Mouse (Mus musculus): Measurements from ENCODE around the gene Dph3. TPM values are rescaled to one million over a fixed set of nuclear protein-coding genes. Genes with fewer than 3 reads are reported as not detected.

Gene Dph3
- polyA plus RNA-seq, 1 experiment from 2014 or later: 76.6 TPM

GRCm38 (mm10) chr14:32106911-32107310 lies 21.4 kb upstream of the Dph3 start:
- no peak for ATAC-seq (ENCODE audit: low read depth)
- H3K4me1 ChIP-seq (replicated peaks; ENCODE audit: control insufficient read depth, insufficient read depth, low read length): no peaks in the 10 kb centered on the region
- no peak overlapping the region for H3K4me2 ChIP-seq (ENCODE audit: low read depth, low read length)
- H3K27ac ChIP-seq (ENCODE audit: low read length): no peak overlapping the region
- no peak overlapping the region for H3K4me3 ChIP-seq (ENCODE audit: low read length)
- H3K27me3 ChIP-seq (ENCODE audit: control insufficient read depth, insufficient read depth, low read depth, low read length): no peaks in the 10 kb centered on the region
- H3K36me3 ChIP-seq (ENCODE audit: control insufficient read depth, insufficient read depth, low read length): no peaks in the 10 kb centered on the region
- WGBS: 89% methylated on average over 4 of the region's 4 CpGs
- H3K9me3 ChIP-seq (ENCODE audit: control insufficient read depth, low read length): no peaks in the 10 kb centered on the region
- H3K9ac ChIP-seq (ENCODE audit: low read length): no peak overlapping the region

DNA sequence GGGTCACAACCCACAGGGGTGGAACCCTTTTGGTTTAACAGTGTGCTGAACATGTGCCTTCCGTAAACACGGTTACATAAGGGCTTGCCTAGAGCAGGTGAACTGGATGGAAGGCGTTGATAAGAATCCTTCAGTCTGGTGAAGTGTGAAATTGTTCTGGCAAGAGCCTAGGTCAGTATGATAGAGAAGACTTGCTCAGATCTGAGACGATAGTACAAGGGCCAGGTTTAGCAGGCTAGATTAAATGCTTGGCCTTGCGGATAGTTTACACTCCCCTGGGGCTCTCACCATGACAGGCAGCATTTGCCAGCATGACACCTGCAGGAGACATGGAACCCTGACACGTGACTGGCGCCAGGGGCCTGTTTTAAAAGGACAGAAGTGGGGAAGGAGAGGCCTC lies 20.1 kb upstream of the Dph3 start:
- 34% methylated on average over 7 of the region's 7 CpGs for WGBS
- ATAC-seq (ENCODE audit: low read depth): peak; percentile 17; the same call in 1 of the 2 replicates

DNA sequence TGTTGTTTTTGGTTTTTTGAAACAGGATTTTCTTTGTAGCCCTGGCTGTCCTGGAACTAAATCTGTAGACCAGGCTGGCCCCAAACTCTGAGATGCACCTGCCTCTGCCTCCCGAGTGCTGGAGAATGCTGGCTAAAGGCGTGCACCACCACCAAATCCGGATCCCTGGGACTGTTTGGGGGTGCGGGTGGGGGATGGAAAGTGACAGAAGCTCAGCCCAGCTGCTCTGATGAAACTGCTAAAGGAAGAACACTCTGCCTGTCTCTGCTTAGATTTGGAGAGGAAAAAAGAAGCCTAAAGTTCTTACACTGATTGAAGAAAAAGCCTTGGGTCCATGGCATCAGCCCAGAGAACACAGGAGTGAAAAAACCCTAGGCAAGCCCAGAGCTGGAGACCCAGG lies 18.0 kb upstream of the Dph3 start:
- H3K27ac ChIP-seq (ENCODE audit: low read length): no peak overlapping the region
- no peaks in the 10 kb centered on the region for H3K4me1 ChIP-seq (replicated peaks; ENCODE audit: control insufficient read depth, insufficient read depth, low read length)
- ATAC-seq (ENCODE audit: low read depth): no peak
- H3K4me3 ChIP-seq (ENCODE audit: low read length): no peak overlapping the region
- 85% methylated on average over 4 of the region's 4 CpGs for WGBS
- peaks cover 12% of the 10 kb centered on the region for H3K36me3 ChIP-seq (ENCODE audit: control insufficient read depth, insufficient read depth, low read length)
- H3K9ac ChIP-seq (ENCODE audit: low read length): no peak overlapping the region
- no peak overlapping the region for H3K4me2 ChIP-seq (ENCODE audit: low read depth, low read length)
- no peaks in the 10 kb centered on the region for H3K9me3 ChIP-seq (ENCODE audit: control insufficient read depth, low read length)
- H3K27me3 ChIP-seq (ENCODE audit: control insufficient read depth, insufficient read depth, low read depth, low read length): no peaks in the 10 kb centered on the region

More for the DNA sequence above, 20.1 kb upstream of the Dph3 start:
- H3K27ac ChIP-seq (ENCODE audit: low read length): no peak overlapping the region
- no peaks in the 10 kb centered on the region for H3K36me3 ChIP-seq (ENCODE audit: control insufficient read depth, insufficient read depth, low read length)
- no peak overlapping the region for H3K4me2 ChIP-seq (ENCODE audit: low read depth, low read length)
- H3K4me1 ChIP-seq (replicated peaks; ENCODE audit: control insufficient read depth, insufficient read depth, low read length): no peaks in the 10 kb centered on the region
- no peaks in the 10 kb centered on the region for H3K9me3 ChIP-seq (ENCODE audit: control insufficient read depth, low read length)
- no peaks in the 10 kb centered on the region for H3K27me3 ChIP-seq (ENCODE audit: control insufficient read depth, insufficient read depth, low read depth, low read length)
- H3K9ac ChIP-seq (ENCODE audit: low read length): no peak overlapping the region
- no peak overlapping the region for H3K4me3 ChIP-seq (ENCODE audit: low read length)

DNA sequence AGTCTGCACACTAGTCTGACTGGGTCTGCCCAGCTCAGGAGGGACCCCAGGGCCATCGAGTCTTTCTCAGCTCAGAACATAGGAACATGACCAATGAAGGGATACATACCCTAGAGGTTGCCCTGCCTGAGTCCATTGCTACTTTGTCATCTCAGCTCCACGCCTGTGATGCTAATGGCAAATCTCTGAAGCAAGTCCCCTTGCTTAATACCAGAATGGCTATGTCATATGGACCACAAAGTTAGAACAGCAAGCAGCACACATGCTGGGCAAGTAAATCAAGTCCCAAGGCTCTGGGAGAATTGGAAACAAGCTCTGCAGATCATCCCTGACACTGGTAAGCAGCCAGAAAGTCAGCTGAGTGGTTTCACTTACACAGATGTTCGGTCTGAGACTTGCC lies 13.4 kb upstream of the Dph3 start:
- Histone ChIP-seq H3K9me3 (ENCODE audit: control insufficient read depth, low read length) (no peaks in the 10 kb centered on the region), H3K9ac (ENCODE audit: low read length) (no peak overlapping the region), H3K27me3 (ENCODE audit: control insufficient read depth, insufficient read depth, low read depth, low read length) (no peaks in the 10 kb centered on the region), H3K36me3 (ENCODE audit: control insufficient read depth, insufficient read depth, low read length) (peaks cover 20% of the 10 kb centered on the region), H3K4me2 (ENCODE audit: low read depth, low read length) (no peak overlapping the region), H3K4me1 (replicated peaks; ENCODE audit: control insufficient read depth, insufficient read depth, low read length) (no peaks in the 10 kb centered on the region), H3K4me3 (ENCODE audit: low read length) (no peak overlapping the region), H3K27ac (ENCODE audit: low read length) (no peak overlapping the region)
- ATAC-seq (ENCODE audit: low read depth): no peak
- 75% methylated on average over 3 of the region's 3 CpGs for WGBS

DNA sequence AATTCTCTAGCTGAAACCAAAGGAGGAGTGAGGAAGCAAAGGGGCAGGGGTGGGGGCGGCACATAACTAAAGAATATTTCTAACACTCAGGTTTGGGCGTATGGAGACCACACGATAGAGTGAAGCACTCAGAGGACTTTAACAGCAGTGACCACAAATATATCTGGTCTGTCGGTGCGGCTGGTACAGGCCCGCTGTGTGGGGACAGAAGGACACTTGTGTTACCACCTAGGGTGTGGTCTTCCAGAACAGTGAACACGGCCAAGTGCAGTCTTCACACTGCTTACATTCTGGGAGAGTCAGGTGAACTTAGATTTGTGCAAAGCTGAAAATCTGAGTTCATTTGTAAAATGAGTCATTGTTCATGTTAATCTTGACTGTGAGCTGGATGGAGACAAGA lies 12.2 kb upstream of the Dph3 start:
- no peaks in the 10 kb centered on the region for H3K27me3 ChIP-seq (ENCODE audit: control insufficient read depth, insufficient read depth, low read depth, low read length)
- H3K4me3 ChIP-seq (ENCODE audit: low read length): no peak overlapping the region
- peaks cover 20% of the 10 kb centered on the region for H3K36me3 ChIP-seq (ENCODE audit: control insufficient read depth, insufficient read depth, low read length)
- 91% methylated on average over 7 of the region's 7 CpGs for WGBS
- H3K9ac ChIP-seq (ENCODE audit: low read length): no peak overlapping the region
- H3K4me1 ChIP-seq (replicated peaks; ENCODE audit: control insufficient read depth, insufficient read depth, low read length): no peaks in the 10 kb centered on the region
- no peaks in the 10 kb centered on the region for H3K9me3 ChIP-seq (ENCODE audit: control insufficient read depth, low read length)
- H3K4me2 ChIP-seq (ENCODE audit: low read depth, low read length): no peak overlapping the region
- H3K27ac ChIP-seq (ENCODE audit: low read length): no peak overlapping the region
- no peak for ATAC-seq (ENCODE audit: low read depth)

- ATAC-seq (ENCODE audit: low read depth): no peak
- 89% methylated on average over 5 of the region's 5 CpGs for WGBS
- no peak overlapping the region for H3K4me3 ChIP-seq (ENCODE audit: low read length)
- peaks cover 20% of the 10 kb centered on the region for H3K36me3 ChIP-seq (ENCODE audit: control insufficient read depth, insufficient read depth, low read length)
- no peaks in the 10 kb centered on the region for H3K27me3 ChIP-seq (ENCODE audit: control insufficient read depth, insufficient read depth, low read depth, low read length)
- H3K4me1 ChIP-seq (replicated peaks; ENCODE audit: control insufficient read depth, insufficient read depth, low read length): no peaks in the 10 kb centered on the region
- no peak overlapping the region for H3K4me2 ChIP-seq (ENCODE audit: low read depth, low read length)
- H3K9me3 ChIP-seq (ENCODE audit: control insufficient read depth, low read length): no peaks in the 10 kb centered on the region
- no peak overlapping the region for H3K9ac ChIP-seq (ENCODE audit: low read length)
- no peak overlapping the region for H3K27ac ChIP-seq (ENCODE audit: low read length)
Observed at GRCm38 (mm10) chr14:32096740-32097139, 11.2 kb upstream of the Dph3 start.

- peaks cover 20% of the 10 kb centered on the region for H3K36me3 ChIP-seq (ENCODE audit: control insufficient read depth, insufficient read depth, low read length)
- H3K4me3 ChIP-seq (ENCODE audit: low read length): no peak overlapping the region
- H3K4me1 ChIP-seq (replicated peaks; ENCODE audit: control insufficient read depth, insufficient read depth, low read length): no peaks in the 10 kb centered on the region
- 81% methylated on average over 5 of the region's 5 CpGs for WGBS
- no peak overlapping the region for H3K9ac ChIP-seq (ENCODE audit: low read length)
- no peaks in the 10 kb centered on the region for H3K9me3 ChIP-seq (ENCODE audit: control insufficient read depth, low read length)
- H3K27ac ChIP-seq (ENCODE audit: low read length): no peak overlapping the region
- H3K4me2 ChIP-seq (ENCODE audit: low read depth, low read length): no peak overlapping the region
- no peak for ATAC-seq (ENCODE audit: low read depth)
- H3K27me3 ChIP-seq (ENCODE audit: control insufficient read depth, insufficient read depth, low read depth, low read length): no peaks in the 10 kb centered on the region
Observed at GRCm38 (mm10) chr14:32095646-32096045, 10.1 kb upstream of the Dph3 start.

GRCm38 (mm10) chr14:32093500-32094117 lies 8.1 kb upstream of the Dph3 start:
- Histone ChIP-seq H3K4me1 (replicated peaks; ENCODE audit: control insufficient read depth, insufficient read depth, low read length) (no peaks in the 10 kb centered on the region), H3K27me3 (ENCODE audit: control insufficient read depth, insufficient read depth, low read depth, low read length) (no peaks in the 10 kb centered on the region), H3K9me3 (ENCODE audit: control insufficient read depth, low read length) (no peaks in the 10 kb centered on the region), H3K4me3 (ENCODE audit: low read length) (no peak overlapping the region), H3K36me3 (ENCODE audit: control insufficient read depth, insufficient read depth, low read length) (peaks cover 8% of the 10 kb centered on the region), H3K27ac (ENCODE audit: low read length) (no peak overlapping the region), H3K9ac (ENCODE audit: low read length) (no peak overlapping the region), H3K4me2 (ENCODE audit: low read depth, low read length) (no peak overlapping the region)
- no peak for ATAC-seq (ENCODE audit: low read depth)
- WGBS: 83% methylated on average over 11 of the region's 11 CpGs

DNA sequence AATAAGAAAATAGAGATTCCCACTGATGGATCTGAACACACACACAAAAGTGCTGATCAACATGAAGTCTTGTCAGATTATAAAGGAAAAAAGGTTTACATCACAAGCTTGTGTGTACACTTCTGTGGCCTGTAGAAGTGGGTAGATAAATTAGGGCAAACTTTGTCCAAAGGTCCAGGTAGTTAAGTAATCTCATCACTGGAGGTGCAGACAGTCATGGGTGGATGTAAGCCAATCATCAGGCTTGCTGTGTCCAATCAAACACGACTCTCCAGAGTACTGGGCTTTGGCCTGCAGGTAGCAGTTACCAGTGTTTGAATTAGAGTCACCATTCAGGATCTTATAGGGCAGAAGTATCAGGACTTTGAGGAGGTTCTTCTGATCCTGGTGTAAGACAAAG lies 7.5 kb upstream of the Dph3 start:
- H3K4me1 ChIP-seq (replicated peaks; ENCODE audit: control insufficient read depth, insufficient read depth, low read length): no peaks in the 10 kb centered on the region
- no peak overlapping the region for H3K27ac ChIP-seq (ENCODE audit: low read length)
- no peak overlapping the region for H3K9ac ChIP-seq (ENCODE audit: low read length)
- WGBS: 67% methylated on average over 1 of the region's 1 CpGs
- H3K4me3 ChIP-seq (ENCODE audit: low read length): no peak overlapping the region
- ATAC-seq (ENCODE audit: low read depth): no peak
- H3K27me3 ChIP-seq (ENCODE audit: control insufficient read depth, insufficient read depth, low read depth, low read length): no peaks in the 10 kb centered on the region
- peaks cover 8% of the 10 kb centered on the region for H3K36me3 ChIP-seq (ENCODE audit: control insufficient read depth, insufficient read depth, low read length)
- H3K9me3 ChIP-seq (ENCODE audit: control insufficient read depth, low read length): no peaks in the 10 kb centered on the region
- no peak overlapping the region for H3K4me2 ChIP-seq (ENCODE audit: low read depth, low read length)

DNA sequence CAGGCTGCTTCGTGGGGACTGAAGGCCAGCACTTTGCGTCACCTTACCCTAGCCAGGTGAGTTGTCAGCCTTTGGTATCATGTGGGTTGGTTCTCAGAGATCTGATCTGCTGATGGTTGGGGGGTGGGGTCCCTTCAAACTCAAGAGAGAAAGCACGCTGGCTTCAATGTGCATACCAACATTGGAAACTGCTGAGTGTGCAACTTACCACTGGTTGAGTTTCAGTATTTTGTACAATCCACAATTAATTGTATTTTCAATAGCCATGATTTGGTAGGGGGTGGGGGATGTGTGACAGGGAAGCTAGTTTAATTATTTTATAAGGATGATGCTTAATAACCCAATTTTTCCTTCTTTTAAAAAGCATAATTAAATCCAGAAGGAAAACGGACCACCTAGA lies 6.2 kb upstream of the Dph3 start:
- no peak for ATAC-seq (ENCODE audit: low read depth)
- Histone ChIP-seq H3K9ac (ENCODE audit: low read length) (no peak overlapping the region), H3K27ac (ENCODE audit: low read length) (no peak overlapping the region), H3K36me3 (ENCODE audit: control insufficient read depth, insufficient read depth, low read length) (peaks cover 6% of the 10 kb centered on the region), H3K27me3 (ENCODE audit: control insufficient read depth, insufficient read depth, low read depth, low read length) (no peaks in the 10 kb centered on the region), H3K4me2 (ENCODE audit: low read depth, low read length) (no peak overlapping the region), H3K4me1 (replicated peaks; ENCODE audit: control insufficient read depth, insufficient read depth, low read length) (no peaks in the 10 kb centered on the region), H3K9me3 (ENCODE audit: control insufficient read depth, low read length) (no peaks in the 10 kb centered on the region), H3K4me3 (ENCODE audit: low read length) (no peak overlapping the region)
- WGBS: 85% methylated on average over 4 of the region's 4 CpGs
